Mouse (Mus musculus) frontal cortex, adult (tissue): ENCODE measurements around the gene Top2a.

Source experiments
- ATAC-seq: cut with Nextera tagmentation; 2 replicates; pipeline ENCODE4 v1.9.2; 2017; ENCODE audit warnings: mild to moderate bottlenecking, moderate library complexity, mixed read lengths; ENCODE audit not compliant: low TSS enrichment

Gene Top2a

GRCm38 (mm10) chr11:98949958-98950460 lies 74.0 kb downstream of the Top2a start:
- ATAC-seq = no peak

GRCm38 (mm10) chr11:98949242-98949957 lies 74.6 kb downstream of the Top2a start:
- ATAC-seq = no peak

- no peak for ATAC-seq
Measured at GRCm38 (mm10) chr11:98947969-98948569, 75.9 kb downstream of the Top2a start.

GRCm38 (mm10) chr11:98945605-98945977 lies 78.4 kb downstream of the Top2a start:
- ATAC-seq = no peak

GRCm38 (mm10) chr11:98944897-98945604 lies 78.9 kb downstream of the Top2a start:
- ATAC-seq = no peak

GRCm38 (mm10) chr11:98943741-98944461 lies 80.1 kb downstream of the Top2a start:
- no peak for ATAC-seq
